Mouse (Mus musculus) embryonic facial prominence, embryonic 10.5 days (tissue): ENCODE measurements around the gene Arid2. TPM values are rescaled to one million over a fixed set of nuclear protein-coding genes. Genes with fewer than 3 reads are reported as not detected.

Experiments used
- DNase-seq: peaks from one replicate; pipeline ENCODE4 v3.0.0-alpha.2; 2017; ENCODE audit warnings: low spot score
- H3K27ac ChIP-seq: fragments of 300-500 bp; sonication (generic); replicated peaks from 2 replicates; pipeline ENCODE4 v1.5.1; 2016; ENCODE audit warnings: mild to moderate bottlenecking
- H3K27me3 ChIP-seq: fragments of 300-500 bp; sonication (generic); replicated peaks from 2 replicates; pipeline ENCODE4 v1.6.1; 2016; ENCODE audit warnings: low read depth, mild to moderate bottlenecking; ENCODE audit not compliant: poor library complexity, severe bottlenecking
- H3K36me3 ChIP-seq: fragments of 300-500 bp; sonication (generic); replicated peaks from 2 replicates; pipeline ENCODE4 v1.6.1; 2016; ENCODE audit warnings: mild to moderate bottlenecking, moderate library complexity
- H3K4me1 ChIP-seq: fragments of 300-500 bp; sonication (generic); 2 replicates; pipeline ENCODE4 v1.6.1; 2016
- H3K4me3 ChIP-seq: fragments of 300-500 bp; sonication (generic); 2 replicates; pipeline ENCODE4 v1.5.1; 2016; ENCODE audit warnings: mild to moderate bottlenecking, moderate library complexity
- H3K9me3 ChIP-seq: fragments of 300-500 bp; sonication (generic); 2 replicates; pipeline ENCODE4 v1.6.1; 2016; ENCODE audit warnings: mild to moderate bottlenecking
- WGBS: fragments of 180-500 bp; shearing (Covaris S2); methylation state at CpG from one replicate; pipeline ENCODE4 v1.1.7; 2016; 5-methylcytosine and 5-hydroxymethylcytosine counted together
- polyA plus RNA-seq: library from polyadenylated mRNA; unstranded; fragments of >200 nt; fragmentation: Nextera tagmentation; extraction: Ambion mirVana; gene quantifications from 2 replicates; pipeline ENCODE4 v1.2.1, GENCODE M21; 2016

Arid2 gene
- polyA plus RNA-seq, 1 experiment from 2014 or later, result 31.2 TPM

DNA sequence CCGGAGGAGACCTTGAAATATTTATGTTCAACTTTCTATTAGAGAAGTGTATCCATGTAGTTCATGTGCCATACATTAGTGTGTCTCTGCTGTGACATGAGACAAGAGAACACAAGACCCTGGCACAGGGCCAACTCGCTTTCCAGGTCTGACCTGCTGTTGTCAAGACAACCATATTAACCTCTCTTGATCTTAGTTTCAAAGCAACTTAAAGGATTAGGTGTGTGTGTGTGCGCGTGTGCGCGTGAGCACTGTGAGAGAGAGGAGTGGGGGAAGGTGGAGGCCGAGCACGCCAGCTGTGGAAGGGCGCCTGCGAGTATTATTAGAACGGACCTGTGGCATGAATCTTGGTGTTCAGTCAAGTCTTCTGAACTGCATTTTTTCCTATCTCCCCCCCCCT is 15.0 kb upstream of the Arid2 start:
- Histone ChIP-seq H3K9me3 (peaks cover 10% of the 10 kb centered on the region; the same call in 1 of the 2 replicates), H3K36me3 (peaks cover 79% of the 10 kb centered on the region), H3K4me3 (no peak overlapping the region), H3K27me3 (no peaks in the 10 kb centered on the region), H3K4me1 (peaks cover 7% of the 10 kb centered on the region; the same call in 1 of the 2 replicates), H3K27ac (no peak overlapping the region)
- 90% methylated on average over 11 of the region's 11 CpGs for WGBS
- peak; percentile 34 for DNase-seq

DNA sequence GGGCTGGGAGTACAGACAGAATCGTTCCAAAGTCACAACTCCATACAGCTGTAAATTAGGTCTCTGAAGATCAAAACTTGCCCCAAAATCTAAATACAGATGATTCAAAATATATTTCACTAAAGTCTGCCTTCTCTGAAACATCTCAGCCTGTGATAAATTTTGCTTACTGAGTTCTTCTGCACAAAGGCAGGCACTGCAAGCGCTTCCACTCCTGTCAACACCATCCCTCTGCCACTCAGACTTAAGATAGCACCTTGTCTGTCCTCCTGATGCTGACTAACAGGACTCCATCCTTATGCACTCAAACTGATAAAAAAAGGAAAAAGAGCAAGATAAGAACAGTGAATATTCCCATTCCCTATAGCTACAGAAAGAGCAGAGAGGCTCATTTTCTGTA is 13.0 kb upstream of the Arid2 start:
- no peak overlapping the region for H3K4me3 ChIP-seq
- no peaks in the 10 kb centered on the region; the same call in 1 of the 2 replicates for H3K9me3 ChIP-seq
- no peak for DNase-seq
- no peak overlapping the region for H3K27ac ChIP-seq
- H3K4me1 ChIP-seq, result peaks cover 4% of the 10 kb centered on the region; the same call in 1 of the 2 replicates
- peaks cover 79% of the 10 kb centered on the region for H3K36me3 ChIP-seq
- no peaks in the 10 kb centered on the region for H3K27me3 ChIP-seq
- WGBS, result 94% methylated on average over 2 of the region's 2 CpGs

DNA sequence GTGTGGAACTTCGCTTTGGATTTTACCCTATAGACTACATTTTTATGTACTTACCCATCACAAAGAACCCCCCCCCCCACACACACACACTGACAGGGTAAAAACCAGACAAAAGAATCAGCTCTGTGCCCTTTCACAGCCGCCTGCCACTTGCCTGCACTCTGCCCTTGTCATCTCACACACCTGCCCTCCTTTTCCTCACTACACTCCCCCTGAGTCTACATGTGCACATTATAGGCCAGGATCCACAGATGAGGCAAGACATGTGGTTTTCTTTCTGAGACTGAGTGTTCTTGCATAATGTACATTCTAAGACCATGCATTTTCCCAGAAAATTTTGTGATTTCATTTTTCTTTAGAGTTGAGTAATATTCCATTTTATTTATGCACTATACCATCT is 12.1 kb upstream of the Arid2 start:
- WGBS, result 91% methylated on average over 2 of the region's 2 CpGs
- no peak overlapping the region for H3K4me3 ChIP-seq
- H3K27me3 ChIP-seq, result no peaks in the 10 kb centered on the region
- peaks cover 80% of the 10 kb centered on the region for H3K36me3 ChIP-seq
- no peak for DNase-seq
- no peak overlapping the region for H3K27ac ChIP-seq
- peaks cover 3% of the 10 kb centered on the region; the same call in 1 of the 2 replicates for H3K9me3 ChIP-seq
- peaks cover 4% of the 10 kb centered on the region; the same call in 1 of the 2 replicates for H3K4me1 ChIP-seq

DNA sequence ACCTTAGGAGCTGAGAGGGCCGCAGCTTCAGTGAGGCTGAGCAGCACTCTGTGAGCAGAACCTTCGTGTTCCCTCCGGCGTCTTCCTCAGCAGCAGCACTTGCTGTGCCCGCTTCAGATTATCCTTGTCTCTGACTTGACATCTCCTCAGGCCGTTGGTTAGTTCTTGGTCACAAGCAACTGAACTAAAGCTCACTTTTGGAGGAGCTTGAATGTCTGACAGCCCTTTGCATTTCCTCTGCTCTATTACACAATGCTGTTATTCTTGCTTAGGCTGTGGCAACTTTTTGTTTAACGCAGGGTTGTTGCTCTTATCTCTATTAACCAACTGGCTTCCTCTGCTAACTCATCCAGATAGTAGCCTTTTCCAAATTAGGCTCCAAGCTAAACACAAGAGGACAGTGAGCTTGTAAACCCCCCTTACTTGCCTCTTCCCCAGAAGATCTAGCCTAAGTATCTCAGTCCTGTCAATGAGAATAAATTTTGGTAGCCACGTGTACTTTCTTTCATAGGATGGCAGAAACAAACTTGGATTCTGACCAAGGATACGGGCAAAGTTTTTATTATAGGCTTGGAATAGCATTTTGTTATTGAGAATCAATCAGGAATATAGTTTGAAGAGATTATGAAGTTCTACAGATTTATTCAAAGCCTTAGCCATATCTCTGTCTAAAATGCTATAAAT is 11.4 kb upstream of the Arid2 start:
- WGBS, result 95% methylated on average over 9 of the region's 9 CpGs
- H3K36me3 ChIP-seq, result peaks cover 84% of the 10 kb centered on the region

DNA sequence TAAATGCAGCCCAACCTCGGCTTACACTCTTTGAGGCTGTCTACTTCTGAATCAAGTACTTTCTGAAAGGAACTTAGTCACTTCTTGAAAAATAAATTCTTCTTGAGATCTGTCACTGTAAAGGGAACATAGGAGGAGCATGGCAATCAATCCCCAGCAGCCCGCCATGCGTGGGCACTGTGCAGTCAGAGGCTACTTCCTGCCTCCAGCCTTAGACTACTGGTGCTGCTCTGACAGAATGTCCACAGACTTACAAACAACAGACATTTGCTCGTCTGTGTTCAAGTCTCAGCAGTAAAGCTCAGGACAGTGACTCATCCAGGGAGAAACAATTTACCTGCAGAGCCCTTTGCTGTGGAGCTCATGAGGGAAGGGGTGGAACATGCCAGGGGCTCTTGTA is 10.3 kb upstream of the Arid2 start:
- H3K4me1 ChIP-seq, result peaks cover 12% of the 10 kb centered on the region; the same call in 1 of the 2 replicates
- 90% methylated on average over 4 of the region's 4 CpGs for WGBS
- peaks cover 10% of the 10 kb centered on the region; the same call in 1 of the 2 replicates for H3K9me3 ChIP-seq
- no peaks in the 10 kb centered on the region for H3K27me3 ChIP-seq
- H3K36me3 ChIP-seq, result peaks cover 94% of the 10 kb centered on the region
- no peak overlapping the region for H3K4me3 ChIP-seq
- DNase-seq, result no peak
- H3K27ac ChIP-seq, result no peak overlapping the region

More for the DNA sequence above, 11.4 kb upstream of the Arid2 start:
- Histone ChIP-seq H3K27ac (no peak overlapping the region), H3K27me3 (no peaks in the 10 kb centered on the region), H3K9me3 (peaks cover 9% of the 10 kb centered on the region; the same call in 1 of the 2 replicates), H3K4me3 (no peak overlapping the region), H3K4me1 (peaks cover 6% of the 10 kb centered on the region; the same call in 1 of the 2 replicates)
- DNase-seq, result no peak

DNA sequence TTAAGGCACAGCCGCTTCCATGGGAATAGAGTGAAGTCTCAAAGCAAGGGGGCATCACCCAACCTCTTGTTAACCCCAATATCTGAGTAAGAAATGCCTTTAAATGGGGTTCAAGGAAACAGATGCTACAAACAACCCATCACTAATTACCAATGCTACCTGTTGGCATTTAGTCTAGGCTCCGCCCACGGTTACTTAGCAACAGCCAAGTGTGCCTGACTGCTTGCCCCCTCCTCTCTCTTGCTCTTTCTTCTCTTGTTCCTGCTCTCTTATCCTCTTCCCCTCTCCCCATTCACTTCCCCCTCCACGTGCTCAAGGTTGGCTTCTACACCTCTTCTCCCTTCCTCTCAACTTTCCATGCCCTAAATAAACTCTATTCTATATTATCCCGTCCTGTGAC is 6.1 kb upstream of the Arid2 start:
- no peaks in the 10 kb centered on the region for H3K27me3 ChIP-seq
- WGBS, result 84% methylated on average over 5 of the region's 5 CpGs
- H3K4me1 ChIP-seq, result peaks cover 29% of the 10 kb centered on the region
- H3K27ac ChIP-seq, result no peak overlapping the region
- peaks cover 10% of the 10 kb centered on the region; the same call in 1 of the 2 replicates for H3K9me3 ChIP-seq
- H3K36me3 ChIP-seq, result peaks cover 64% of the 10 kb centered on the region
- DNase-seq, result no peak
- H3K4me3 ChIP-seq, result no peak overlapping the region

DNA sequence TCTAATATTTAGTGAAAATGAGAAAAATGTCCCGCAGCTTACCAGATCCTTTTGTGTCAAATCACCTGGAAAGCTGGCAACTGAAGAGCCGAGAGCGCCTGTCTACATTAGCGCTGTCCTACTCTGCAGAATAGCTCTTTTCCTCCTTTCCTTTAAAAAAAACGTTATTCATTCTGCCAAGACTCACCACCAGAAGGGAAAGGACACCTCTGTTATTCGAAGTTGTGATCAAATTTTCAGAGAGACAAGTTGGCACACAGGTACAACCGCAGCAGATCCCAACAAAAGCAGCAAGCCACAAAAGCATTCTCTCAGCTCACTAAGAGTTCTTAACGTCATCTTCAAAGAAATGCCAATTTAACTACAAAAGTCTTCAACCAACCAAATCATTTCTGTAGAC is 4.2 kb upstream of the Arid2 start:
- Histone ChIP-seq H3K27me3 (no peaks in the 10 kb centered on the region), H3K4me3 (peak overlapping the region; percentile 96), H3K27ac (no peak overlapping the region), H3K9me3 (peaks cover 10% of the 10 kb centered on the region; the same call in 1 of the 2 replicates), H3K36me3 (peaks cover 45% of the 10 kb centered on the region), H3K4me1 (peaks cover 29% of the 10 kb centered on the region)
- 80% methylated on average over 8 of the region's 8 CpGs for WGBS
- DNase-seq, result no peak

DNA sequence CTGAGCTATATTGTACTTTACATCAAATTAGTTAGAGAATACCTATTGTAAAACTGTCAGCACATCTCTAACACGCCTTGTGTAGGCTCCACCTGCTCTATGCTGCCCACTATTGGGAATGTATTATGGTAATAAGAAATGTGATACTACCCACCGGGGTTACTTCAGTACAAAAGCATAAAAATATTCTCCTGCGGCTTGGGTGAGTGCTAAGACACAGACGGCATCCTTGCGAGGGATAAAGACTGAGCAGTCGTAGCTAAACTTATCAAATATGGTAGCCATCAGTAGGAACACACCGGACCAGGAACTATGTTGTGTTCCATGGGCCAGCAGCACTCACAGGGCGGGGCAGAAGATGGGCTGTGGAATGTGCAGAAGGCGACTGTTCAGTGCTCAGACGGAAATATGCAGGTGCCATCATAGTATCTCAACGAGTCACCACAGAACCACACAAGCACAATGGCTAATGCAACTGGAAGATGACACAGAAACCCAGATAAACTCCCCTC is 3.3 kb upstream of the Arid2 start:
- 25% methylated on average over 11 of the region's 11 CpGs for WGBS
- H3K4me1 ChIP-seq, result peaks cover 30% of the 10 kb centered on the region
- H3K4me3 ChIP-seq, result peak overlapping the region; percentile 96
- peak; percentile 47 for DNase-seq
- H3K9me3 ChIP-seq, result peaks cover 10% of the 10 kb centered on the region; the same call in 1 of the 2 replicates
- H3K27ac ChIP-seq, result peak overlapping the region; percentile 100
- H3K36me3 ChIP-seq, result peaks cover 37% of the 10 kb centered on the region
- no peaks in the 10 kb centered on the region for H3K27me3 ChIP-seq

DNA sequence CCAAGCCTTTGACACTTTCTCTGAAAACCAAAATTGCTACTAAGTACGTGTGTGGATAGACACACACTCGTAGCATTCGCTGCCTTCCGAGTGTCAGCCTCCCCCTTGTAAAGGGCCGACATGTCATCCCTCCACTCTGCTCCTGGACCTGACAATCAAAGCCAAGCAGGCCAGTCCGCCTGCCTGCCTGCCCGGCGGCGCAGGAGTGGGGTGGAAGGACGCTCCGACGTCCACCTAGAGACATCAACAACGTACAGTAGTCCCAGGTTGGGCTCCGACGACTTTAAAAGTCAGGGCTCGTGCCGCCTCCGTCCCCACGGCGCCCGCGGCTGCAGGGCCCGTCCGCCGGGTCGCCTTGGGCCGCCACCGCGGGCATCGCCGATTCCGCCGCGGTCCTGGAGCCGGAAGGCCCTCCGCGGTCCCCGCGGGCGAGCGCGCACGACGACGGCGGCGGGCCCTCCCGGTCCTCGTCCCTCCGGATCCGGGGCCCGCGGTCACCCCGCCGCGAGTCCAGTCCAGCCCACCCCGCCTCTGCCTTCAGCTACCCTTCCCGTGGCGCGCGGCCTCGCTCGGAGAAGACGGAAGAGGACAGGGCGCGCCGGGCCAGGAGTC is 2.5 kb upstream of the Arid2 start:
- peak overlapping the region; percentile 96 for H3K4me3 ChIP-seq

DNA sequence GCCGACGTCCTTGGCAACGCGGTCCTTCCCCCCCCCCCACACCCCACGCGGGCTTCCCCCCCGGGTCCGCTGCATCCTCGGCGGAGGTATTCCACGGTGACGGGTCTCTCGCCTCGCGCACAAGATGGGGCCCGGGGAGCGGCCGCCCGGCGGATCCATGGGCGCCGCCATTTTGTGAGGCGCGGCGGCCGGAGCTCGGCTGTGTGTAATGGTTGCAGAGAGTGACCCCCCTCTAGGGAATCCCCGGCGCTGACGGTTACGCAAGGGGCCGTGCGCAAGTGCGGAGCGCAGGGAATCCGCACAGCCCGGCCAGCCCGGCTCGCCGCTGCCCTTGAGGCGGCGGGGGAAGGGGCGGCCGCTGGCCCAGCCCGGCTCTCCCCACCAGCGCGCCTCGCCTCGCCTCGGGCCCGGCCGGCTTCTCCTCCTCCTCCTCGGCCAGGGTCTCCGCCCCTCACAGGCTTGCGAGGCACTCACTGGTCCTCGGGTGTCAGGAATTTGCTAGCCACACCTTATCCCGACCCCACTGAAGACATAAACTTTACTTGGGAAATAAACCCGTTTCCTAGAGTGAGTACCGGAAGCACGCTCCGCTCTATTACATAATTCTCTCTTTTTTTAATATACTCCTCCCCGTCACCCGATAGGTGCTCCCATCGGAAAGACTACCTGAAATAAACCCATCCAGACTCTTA is 1.8 kb upstream of the Arid2 start:
- peak overlapping the region; percentile 96 for H3K4me3 ChIP-seq

More for the DNA sequence above, 2.5 kb upstream of the Arid2 start:
- no peak for DNase-seq
- H3K36me3 ChIP-seq, result peaks cover 28% of the 10 kb centered on the region
- no peaks in the 10 kb centered on the region for H3K27me3 ChIP-seq
- peaks cover 10% of the 10 kb centered on the region; the same call in 1 of the 2 replicates for H3K9me3 ChIP-seq
- WGBS, result under 1% methylated on average over 67 of the region's 67 CpGs
- H3K27ac ChIP-seq, result peak overlapping the region; percentile 100
- peaks cover 38% of the 10 kb centered on the region for H3K4me1 ChIP-seq

DNA sequence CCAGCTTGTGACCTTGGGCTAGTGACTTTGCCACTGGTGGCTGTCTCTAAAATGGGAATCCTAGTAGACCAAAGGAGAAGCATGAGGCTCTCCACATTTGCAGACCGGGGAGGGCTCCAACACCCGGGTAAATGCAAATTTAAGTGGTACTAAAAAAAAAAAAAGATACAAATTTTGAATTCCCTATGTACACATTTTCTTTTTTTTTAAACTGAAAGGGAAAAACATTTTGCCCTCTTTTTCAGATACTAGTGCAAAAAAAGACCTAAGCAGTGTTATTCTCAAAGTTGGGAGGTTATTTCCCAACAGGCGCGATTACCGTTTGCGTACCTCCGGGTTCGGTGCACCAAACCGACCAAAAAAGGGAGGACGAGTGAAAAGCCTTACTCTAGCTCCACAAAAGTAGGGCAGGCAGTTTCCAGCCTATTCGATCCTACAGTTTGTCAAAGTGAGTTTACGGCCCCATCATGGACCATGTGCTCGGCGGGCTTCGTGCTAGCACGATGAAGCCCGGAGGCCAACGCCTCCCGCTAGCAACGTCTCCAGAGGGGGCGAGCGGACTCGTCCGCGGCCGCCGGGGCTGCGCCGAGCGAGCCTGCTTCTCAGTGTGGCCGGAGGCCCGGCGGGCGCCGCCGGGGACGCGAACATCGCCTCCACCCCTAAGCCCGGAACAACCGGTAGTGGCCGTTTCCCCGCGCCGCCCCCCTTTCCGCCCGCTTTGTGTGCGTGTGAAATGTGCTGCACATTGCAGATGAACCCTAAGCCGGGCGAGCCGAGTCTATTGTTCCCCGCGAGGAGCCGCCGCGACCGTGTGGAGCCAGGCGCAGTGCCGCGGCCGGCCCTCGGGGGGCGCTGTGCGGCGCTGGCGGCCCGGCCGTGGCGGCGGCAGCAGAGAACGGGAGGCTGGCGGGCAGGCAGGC is 1.0 kb upstream of the Arid2 start:
- DNase-seq, result peak; percentile 95
- H3K4me1 ChIP-seq, result peaks cover 41% of the 10 kb centered on the region
- under 1% methylated on average over 72 of the region's 72 CpGs for WGBS

More for the DNA sequence above, 1.8 kb upstream of the Arid2 start:
- H3K4me1 ChIP-seq, result peaks cover 42% of the 10 kb centered on the region
- H3K27ac ChIP-seq, result peak overlapping the region; percentile 100
- peaks cover 24% of the 10 kb centered on the region for H3K36me3 ChIP-seq
- H3K9me3 ChIP-seq, result peaks cover 5% of the 10 kb centered on the region; the same call in 1 of the 2 replicates
- WGBS, result under 1% methylated on average over 64 of the region's 64 CpGs
- no peaks in the 10 kb centered on the region for H3K27me3 ChIP-seq
- DNase-seq, result peak; percentile 94

More for the DNA sequence above, 1.0 kb upstream of the Arid2 start:
- peaks cover 22% of the 10 kb centered on the region for H3K36me3 ChIP-seq
- H3K27ac ChIP-seq, result peak overlapping the region; percentile 100
- no peaks in the 10 kb centered on the region for H3K9me3 ChIP-seq
- H3K27me3 ChIP-seq, result no peaks in the 10 kb centered on the region
- peak overlapping the region; percentile 96 for H3K4me3 ChIP-seq
